Mouse (Mus musculus): ENCODE data around the gene Abcc5.
"Not testable (repeated sequence)": the region's sequence is repeated elsewhere in the genome, so short reads cannot be mapped to it uniquely, and the experiment has no call there.

Abcc5 gene

GRCm38 (mm10) chr16:20425855-20426598 is at the start of gene Abcc5:
Abcc5 (minus strand) TSS chr16:20426394.
- in situ Hi-C loops (cut with MboI, MseI): no loop called here

- in situ Hi-C loops (cut with MboI, MseI): no loop called here
Measured at GRCm38 (mm10) chr16:20475335-20475734, 49.1 kb upstream of the Abcc5 start.

- in situ Hi-C loops (cut with MboI, MseI): no loop called here
Measured at GRCm38 (mm10) chr16:20474786-20475185, 48.6 kb upstream of the Abcc5 start.

GRCm38 (mm10) chr16:20474211-20474610 is 48.0 kb upstream of the Abcc5 start:
- in situ Hi-C loops (cut with MboI, MseI): no loop called here

GRCm38 (mm10) chr16:20473748-20474147 is 47.6 kb upstream of the Abcc5 start:
- in situ Hi-C loops (cut with MboI, MseI): no loop called here

GRCm38 (mm10) chr16:20471686-20472085 is 45.5 kb upstream of the Abcc5 start:
- in situ Hi-C loops (cut with MboI, MseI): no loop called here

GRCm38 (mm10) chr16:20470981-20471380 is 44.8 kb upstream of the Abcc5 start:
- in situ Hi-C loops (cut with MboI, MseI): no loop called here

- in situ Hi-C loops (cut with MboI, MseI): no loop called here
Measured at GRCm38 (mm10) chr16:20464725-20465124, 38.5 kb upstream of the Abcc5 start.

- in situ Hi-C loops (cut with MboI, MseI): not testable (repeated sequence)
Measured at GRCm38 (mm10) chr16:20458736-20459135, 32.5 kb upstream of the Abcc5 start.

- in situ Hi-C loops (cut with MboI, MseI): no loop called here
Measured at GRCm38 (mm10) chr16:20456106-20456505, 29.9 kb upstream of the Abcc5 start.

GRCm38 (mm10) chr16:20454155-20454654 is 28.0 kb upstream of the Abcc5 start:
- in situ Hi-C loops (cut with MboI, MseI): no loop called here

GRCm38 (mm10) chr16:20451774-20452173 is 25.6 kb upstream of the Abcc5 start:
- in situ Hi-C loops (cut with MboI, MseI): no loop called here

GRCm38 (mm10) chr16:20445871-20446270 is 19.7 kb upstream of the Abcc5 start:
- in situ Hi-C loops (cut with MboI, MseI): no loop called here

GRCm38 (mm10) chr16:20444831-20445388 is 18.7 kb upstream of the Abcc5 start:
- in situ Hi-C loops (cut with MboI, MseI): no loop called here

- in situ Hi-C loops (cut with MboI, MseI): no loop called here
Measured at GRCm38 (mm10) chr16:20442871-20443270, 16.7 kb upstream of the Abcc5 start.

- in situ Hi-C loops (cut with MboI, MseI): no loop called here
Measured at GRCm38 (mm10) chr16:20438673-20439415, 12.7 kb upstream of the Abcc5 start.

- in situ Hi-C loops (cut with MboI, MseI): not testable (repeated sequence)
Measured at GRCm38 (mm10) chr16:20438046-20438445, 11.9 kb upstream of the Abcc5 start.

GRCm38 (mm10) chr16:20436281-20436680 is 10.1 kb upstream of the Abcc5 start:
- in situ Hi-C loops (cut with MboI, MseI): no loop called here

- in situ Hi-C loops (cut with MboI, MseI): no loop called here
Measured at GRCm38 (mm10) chr16:20429328-20429727, 3.1 kb upstream of the Abcc5 start.

GRCm38 (mm10) chr16:20427566-20427965 is 1.4 kb upstream of the Abcc5 start:
- in situ Hi-C loops (cut with MboI, MseI): no loop called here

- in situ Hi-C loops (cut with MboI, MseI): no loop called here
Measured at GRCm38 (mm10) chr16:20424719-20425650, 1.2 kb downstream of the Abcc5 start.
